Mouse (Mus musculus) spleen, postnatal 4 days (tissue): Measurements from ENCODE around the gene Slc17a5.
"Not testable (repeated sequence)": the region's sequence is repeated elsewhere in the genome, so short reads cannot be mapped to it uniquely, and the experiment has no call there.

Experiments used
- DNase-seq, 2 experiments: peaks; one replicate each; pipeline ENCODE4 v3.0.0; 2022; ENCODE audit warnings: low spot score in 2 of 2

The Slc17a5 gene

DNA sequence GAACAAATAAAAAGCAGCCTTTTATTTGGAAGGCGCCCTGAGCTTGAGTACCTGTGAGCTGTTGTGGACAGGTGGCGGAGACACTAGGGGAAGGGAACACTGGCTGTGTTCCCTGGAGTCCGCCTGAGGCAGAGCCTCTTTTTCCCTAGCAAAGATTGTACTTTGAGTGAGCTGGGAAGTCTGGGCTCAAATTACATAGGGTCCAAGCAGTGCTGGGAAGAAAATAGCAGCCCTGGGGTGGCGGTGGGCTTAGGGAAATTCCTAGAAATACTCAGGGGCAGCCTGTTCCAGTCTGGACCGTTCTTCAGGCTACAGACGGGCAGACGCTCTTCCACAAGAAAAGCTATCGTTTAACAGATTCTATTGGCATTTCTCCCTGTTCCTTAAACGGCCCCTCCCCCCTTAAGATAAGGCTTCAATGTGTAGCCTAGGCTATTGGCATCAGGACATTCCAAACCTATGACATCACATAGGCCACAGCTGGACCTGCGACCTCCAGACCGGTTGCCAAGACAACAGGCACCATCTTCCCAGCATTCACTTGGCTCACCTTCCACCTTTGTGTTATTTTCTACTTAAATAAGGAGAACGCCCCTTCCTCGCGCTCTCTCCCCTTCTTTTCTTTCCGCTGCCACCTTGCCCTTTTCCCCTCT lies 67.6 kb downstream of the Slc17a5 start:
- DNase-seq = no peak

DNA sequence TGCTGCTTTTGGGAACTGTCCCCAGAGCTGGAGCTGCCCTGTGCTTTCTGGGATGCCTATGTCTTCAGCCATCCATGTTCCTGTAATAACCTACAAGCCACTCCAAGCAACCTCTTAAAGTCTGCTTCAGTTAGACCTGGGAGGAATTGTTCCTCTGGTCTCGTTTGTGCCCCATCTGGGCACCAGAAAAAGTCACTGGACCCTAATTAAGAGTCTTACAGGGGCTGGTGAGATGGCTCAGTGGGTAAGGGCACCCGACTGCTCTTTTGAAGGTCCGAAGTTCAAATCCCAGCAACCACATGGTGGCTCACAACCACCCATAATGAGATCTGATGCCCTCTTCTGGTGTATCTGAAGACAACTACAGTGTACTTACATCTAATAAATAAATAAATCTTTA lies 70.6 kb downstream of the Slc17a5 start:
- not testable (repeated sequence) for DNase-seq

DNA sequence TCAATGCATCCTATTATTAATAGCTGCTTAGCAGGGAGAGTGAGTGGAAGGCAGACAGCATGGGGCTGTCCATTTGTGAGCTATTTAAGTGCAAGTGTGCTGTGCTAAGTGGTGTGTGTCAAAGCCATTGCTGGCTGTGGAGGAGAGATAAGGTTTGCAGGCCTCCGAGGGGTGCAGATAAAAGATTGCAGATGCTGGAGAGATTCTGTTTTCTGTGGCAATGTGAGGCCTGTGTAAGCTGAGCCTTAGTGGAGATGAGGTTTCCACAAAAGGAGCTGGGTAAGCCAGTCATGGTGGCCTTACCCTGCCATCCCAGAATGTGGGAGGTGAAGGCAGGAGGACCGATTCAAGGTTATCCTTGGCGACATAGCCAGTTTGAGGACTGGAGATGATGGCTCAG lies 71.7 kb downstream of the Slc17a5 start:
- no peak for DNase-seq

- DNase-seq = no peak
Observed at GRCm38 (mm10) chr9:78514681-78515080, 73.2 kb downstream of the Slc17a5 start.

- DNase-seq = no peak
Observed at GRCm38 (mm10) chr9:78513776-78514500, 73.9 kb downstream of the Slc17a5 start.

DNA sequence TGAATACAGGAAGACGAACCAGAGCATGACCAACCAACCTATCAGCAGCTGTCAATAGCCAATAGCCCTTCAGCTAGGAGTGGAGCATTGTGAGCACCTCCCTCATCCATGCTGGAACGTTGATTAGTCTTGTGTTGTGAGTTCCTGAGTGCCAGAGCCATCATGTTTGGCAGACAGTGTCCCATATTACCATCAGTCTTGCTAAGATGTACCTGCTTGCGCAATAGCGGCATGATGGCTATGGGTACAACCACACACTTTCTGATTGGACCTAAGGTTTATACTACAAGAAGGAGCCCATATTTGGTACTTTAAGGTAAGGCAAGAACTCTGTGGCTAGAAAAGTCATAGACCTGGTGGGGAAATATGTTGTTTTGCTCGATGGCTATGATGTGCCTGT lies 76.1 kb downstream of the Slc17a5 start:
- DNase-seq = no peak

- DNase-seq = no peak
Observed at GRCm38 (mm10) chr9:78508106-78508786, 79.6 kb downstream of the Slc17a5 start.

- no peak for DNase-seq
Observed at GRCm38 (mm10) chr9:78506722-78507077, 81.1 kb downstream of the Slc17a5 start.

DNA sequence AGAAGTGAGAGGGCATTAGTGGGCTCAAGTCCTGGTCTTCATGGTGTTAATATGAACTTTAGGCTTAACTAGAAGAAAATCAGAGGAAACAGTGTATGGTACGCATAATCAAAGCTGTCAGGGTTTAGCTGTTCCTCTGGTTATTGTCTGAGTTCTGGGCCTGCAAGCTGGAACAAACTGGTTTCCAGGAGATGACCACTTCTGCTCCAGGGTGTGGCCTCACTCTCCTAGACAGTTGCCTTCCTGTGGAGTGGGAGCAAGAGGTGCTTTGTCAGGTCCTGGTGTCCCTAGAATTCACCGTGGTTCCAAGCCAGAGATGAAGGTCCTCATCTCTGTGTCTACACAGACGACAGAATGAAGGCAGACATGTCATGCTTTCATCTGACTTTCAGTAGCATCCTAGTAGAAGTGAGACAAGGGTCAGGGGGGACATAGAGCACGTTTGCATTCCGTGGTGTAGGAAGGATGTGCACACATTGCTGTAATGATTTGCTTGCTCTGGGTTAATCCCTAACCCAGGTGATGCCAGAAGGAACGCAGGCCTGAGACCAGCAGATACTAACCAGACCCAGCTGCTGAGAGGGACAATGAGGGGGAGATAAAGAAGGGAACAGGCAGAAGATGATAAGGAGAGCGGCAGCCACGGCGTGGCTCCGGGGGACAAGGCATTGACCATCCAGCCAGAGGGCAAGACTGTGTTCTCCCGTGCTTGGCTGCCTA lies 81.7 kb downstream of the Slc17a5 start:
- no peak for DNase-seq

GRCm38 (mm10) chr9:78505223-78505622 lies 82.6 kb downstream of the Slc17a5 start:
- no peak for DNase-seq

DNA sequence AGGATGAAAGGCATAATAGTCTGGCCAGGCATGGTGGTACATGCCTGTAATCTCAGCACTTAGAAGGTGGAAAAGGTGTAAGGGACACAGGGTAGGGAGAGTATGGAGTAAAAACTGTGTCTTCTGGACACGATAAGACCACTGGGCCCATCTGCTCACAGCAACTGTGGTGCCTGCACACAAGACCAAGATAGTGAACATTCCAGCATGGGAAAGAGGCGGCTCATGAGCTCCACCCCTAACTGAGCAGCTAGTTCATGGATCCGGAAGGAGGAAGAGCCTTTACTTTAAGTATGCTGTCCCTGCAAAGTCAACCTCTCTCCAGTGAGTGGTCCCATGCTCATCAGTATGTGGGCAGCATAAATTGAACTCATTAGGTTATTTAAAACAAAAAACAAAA lies 83.2 kb downstream of the Slc17a5 start:
- no peak for DNase-seq

DNA sequence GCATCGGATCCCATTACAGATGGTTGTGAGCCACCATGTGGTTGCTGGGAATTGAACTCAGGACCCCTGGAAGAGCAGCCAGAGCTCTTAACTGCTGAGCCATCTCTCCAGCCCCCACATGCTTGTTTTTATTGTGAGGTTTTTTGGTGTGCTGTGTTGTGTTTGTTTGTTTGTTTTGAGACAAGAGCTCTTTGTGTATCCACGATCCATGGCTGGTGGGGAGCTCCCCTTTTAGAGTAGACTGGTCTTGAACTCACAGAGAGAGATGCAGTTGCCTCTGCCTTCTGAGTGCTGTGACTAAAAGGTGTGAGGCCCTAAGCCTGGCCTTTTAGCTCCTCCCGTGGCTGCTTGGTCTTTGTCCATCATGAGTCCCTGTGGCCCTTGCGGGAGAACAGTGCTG lies 83.7 kb downstream of the Slc17a5 start:
- DNase-seq = no peak

GRCm38 (mm10) chr9:78503223-78504079 lies 84.4 kb downstream of the Slc17a5 start:
- no peak for DNase-seq

GRCm38 (mm10) chr9:78501284-78501683 lies 86.6 kb downstream of the Slc17a5 start:
- no peak for DNase-seq

DNA sequence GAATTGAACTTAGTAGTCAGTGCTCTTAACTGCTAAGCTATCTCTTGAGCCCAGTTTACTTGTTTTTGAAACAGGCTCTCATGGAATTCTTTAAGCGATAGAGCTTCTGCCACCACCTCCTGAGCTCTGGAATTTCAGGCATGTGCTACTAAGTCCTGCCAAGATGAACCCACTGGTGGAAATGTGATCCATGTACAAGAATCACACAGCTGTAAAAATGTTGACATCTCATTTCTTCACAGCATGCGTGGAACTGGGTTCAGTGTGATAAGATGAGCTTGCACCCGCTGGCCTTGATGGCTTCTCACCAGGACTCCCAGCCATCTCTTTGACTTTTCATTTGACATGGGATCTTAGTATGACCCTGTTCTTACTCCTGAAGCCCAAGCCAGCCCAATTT lies 87.5 kb downstream of the Slc17a5 start:
- no peak for DNase-seq

DNA sequence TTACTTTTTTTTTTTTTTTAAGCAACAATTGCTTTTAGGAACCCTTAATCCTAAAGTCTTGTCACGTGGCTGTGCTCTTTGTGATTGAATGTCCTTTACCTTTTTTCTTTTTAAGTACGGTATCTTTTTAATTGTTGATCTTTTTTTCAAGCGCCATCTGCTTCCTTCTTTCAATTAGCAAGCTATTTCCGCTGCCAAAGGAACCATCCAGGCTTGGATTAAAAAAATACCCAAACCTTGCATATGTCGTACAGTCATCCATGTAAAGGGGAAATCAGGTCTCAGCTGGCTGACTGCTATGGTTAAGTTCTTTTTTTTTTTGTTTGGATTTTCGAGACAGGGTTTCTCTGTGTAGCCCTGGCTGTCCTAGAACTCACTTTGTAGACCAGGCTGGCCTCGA lies 94.7 kb downstream of the Slc17a5 start:
- no peak for DNase-seq

GRCm38 (mm10) chr9:78492254-78492653 lies 95.6 kb downstream of the Slc17a5 start:
- DNase-seq = no peak

- no peak for DNase-seq
Observed at GRCm38 (mm10) chr9:78491169-78491568, 96.7 kb downstream of the Slc17a5 start.

DNA sequence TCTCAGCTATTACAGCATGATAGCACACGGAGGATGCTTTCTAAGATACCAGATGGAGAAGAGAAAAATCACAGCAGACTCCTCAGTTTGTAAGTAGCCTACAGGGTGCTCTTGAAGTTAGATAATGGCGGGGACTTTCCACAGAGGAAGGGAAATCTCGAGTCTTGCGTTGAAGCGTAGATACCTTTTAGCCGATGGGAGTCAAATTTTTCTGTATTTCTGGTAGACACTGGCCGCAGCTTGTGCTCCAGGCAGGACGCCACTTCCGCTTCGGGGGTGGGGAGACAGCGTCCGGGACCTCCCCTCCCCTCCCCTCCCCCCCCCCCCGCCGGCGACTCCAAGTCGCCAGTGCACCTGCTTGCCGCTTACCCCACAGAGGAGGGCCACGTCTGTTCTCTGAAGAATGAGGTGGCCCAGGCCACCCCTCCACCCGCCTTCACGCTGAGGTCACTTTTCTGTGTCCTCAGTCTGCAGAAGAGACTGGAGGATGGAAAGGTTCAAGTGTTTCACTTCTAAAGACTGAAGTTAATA lies 98.9 kb downstream of the Slc17a5 start, which contains the start of gene Eef1a1:
TSS of gene Eef1a1 (minus strand) at position 262 of the 531 bp plus-strand sequence.
- peak; percentile 35 to 68 for DNase-seq

DNA sequence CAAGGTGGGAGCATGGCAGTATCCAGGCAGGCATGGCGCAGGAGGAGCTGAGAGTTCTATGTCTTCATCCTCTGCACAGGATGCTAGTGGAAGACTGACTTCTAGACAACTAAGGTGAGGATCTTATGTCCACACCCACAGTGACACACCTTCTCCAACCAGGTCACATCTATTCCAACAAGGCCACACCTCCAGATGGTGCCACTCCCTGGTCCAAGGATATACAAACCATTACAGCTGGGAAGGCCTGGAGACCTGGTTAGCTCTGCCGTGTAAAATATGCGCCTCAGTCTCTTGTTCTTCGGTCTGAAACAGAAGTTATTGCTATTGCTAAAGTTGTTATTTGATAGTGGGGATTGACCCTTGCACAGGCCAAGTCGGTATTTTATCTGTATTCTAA lies 99.8 kb downstream of the Slc17a5 start:
- not testable (repeated sequence) for DNase-seq
